Mouse (Mus musculus) lung, embryonic 16.5 days (tissue): Measurements from ENCODE around the gene Derl3. TPM values are rescaled to one million over a fixed set of nuclear protein-coding genes. Genes with fewer than 3 reads are reported as not detected.
A peak's percentile ranks its signal among the peaks of the same experiment; 100 is the strongest.

Experiments
- ATAC-seq: fragments of 200-750 bp; cut with Nextera tagmentation; 2 replicates; pipeline ENCODE4 v1.8.0; 2017; ENCODE audit warnings: low read depth, mild to moderate bottlenecking, moderate library complexity
- H3K27ac ChIP-seq: fragments of 300-500 bp; sonication (generic); 2 replicates; pipeline ENCODE4 v1.5.1; 2014; ENCODE audit warnings: mild to moderate bottlenecking, control low read depth, low read length
- H3K27me3 ChIP-seq: fragments of 300-500 bp; sonication (generic); 2 replicates; pipeline ENCODE4 v1.6.1; 2014; ENCODE audit warnings: low read depth, low read length, mixed read lengths; ENCODE audit not compliant: control insufficient read depth, insufficient read depth
- H3K36me3 ChIP-seq: fragments of 300-500 bp; sonication (generic); 2 replicates; pipeline ENCODE4 v1.6.1; 2014; ENCODE audit warnings: low read length; ENCODE audit not compliant: control insufficient read depth, insufficient read depth
- H3K4me1 ChIP-seq: fragments of 300-500 bp; sonication (generic); replicated peaks from 2 replicates; pipeline ENCODE4 v1.6.1; 2014; ENCODE audit warnings: low read length, mixed read lengths; ENCODE audit not compliant: control insufficient read depth, insufficient read depth
- H3K4me2 ChIP-seq: fragments of 300-500 bp; sonication (generic); 2 replicates; pipeline ENCODE4 v1.6.1; 2014; ENCODE audit warnings: low read depth, low read length, control low read depth
- H3K4me3 ChIP-seq: fragments of 300-500 bp; sonication (generic); 2 replicates; pipeline ENCODE4 v1.5.1; 2014; ENCODE audit warnings: mild to moderate bottlenecking, low read length, control low read depth
- H3K9ac ChIP-seq: fragments of 300-500 bp; sonication (generic); 2 replicates; pipeline ENCODE4 v1.6.1; 2014; ENCODE audit warnings: low read length, control low read depth
- H3K9me3 ChIP-seq: fragments of 300-500 bp; sonication (generic); 2 replicates; pipeline ENCODE4 v1.6.1; 2016; ENCODE audit warnings: low read length; ENCODE audit not compliant: control insufficient read depth
- WGBS: fragments of 180-500 bp; shearing (Covaris S2); extraction: QIAGEN DNeasy Blood & Tissue Kit; methylation state at CpG from one replicate; pipeline ENCODE4 v1.1.7; 2014; 5-methylcytosine and 5-hydroxymethylcytosine counted together
- polyA plus RNA-seq: library from polyadenylated mRNA; unstranded; fragments of >200 nt; fragmentation: Nextera tagmentation; extraction: Ambion mirVana; gene quantifications from 2 replicates; pipeline ENCODE4 v1.2.1, GENCODE M21; 2015

Gene Derl3
- polyA plus RNA-seq, 1 experiment from 2014 or later, result 2.3 TPM

DNA sequence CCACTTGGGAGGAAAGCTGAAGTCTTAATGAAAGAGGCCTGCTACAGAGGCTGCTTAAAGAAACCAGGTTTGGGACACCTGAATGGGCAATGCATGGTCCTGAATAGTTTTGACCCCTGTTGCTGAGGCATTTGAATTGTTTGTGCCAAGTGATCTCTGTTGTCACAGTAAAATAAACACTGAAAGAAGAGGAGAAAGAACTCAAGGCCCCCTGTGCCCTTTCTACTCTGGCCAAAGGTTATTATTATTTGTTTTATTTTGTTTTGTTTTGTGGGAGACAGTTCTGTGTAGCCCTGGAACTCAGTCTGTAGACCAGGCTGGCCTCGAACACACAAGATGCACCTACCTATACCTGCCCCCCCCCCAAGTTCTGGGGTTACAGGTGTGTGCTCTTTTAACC lies 41.8 kb downstream of the Derl3 start:
- H3K27me3 ChIP-seq, result peaks cover 14% of the 10 kb centered on the region
- no peaks in the 10 kb centered on the region for H3K9me3 ChIP-seq
- ATAC-seq, result no peak
- WGBS, result 36% methylated on average over 1 of the region's 1 CpGs
- H3K27ac ChIP-seq, result no peak overlapping the region
- peaks cover 31% of the 10 kb centered on the region for H3K4me1 ChIP-seq
- H3K36me3 ChIP-seq, result no peaks in the 10 kb centered on the region
- H3K4me2 ChIP-seq, result no peak overlapping the region
- no peak overlapping the region for H3K9ac ChIP-seq
- H3K4me3 ChIP-seq, result peak overlapping the region; percentile 56; the same call in 1 of the 2 replicates

DNA sequence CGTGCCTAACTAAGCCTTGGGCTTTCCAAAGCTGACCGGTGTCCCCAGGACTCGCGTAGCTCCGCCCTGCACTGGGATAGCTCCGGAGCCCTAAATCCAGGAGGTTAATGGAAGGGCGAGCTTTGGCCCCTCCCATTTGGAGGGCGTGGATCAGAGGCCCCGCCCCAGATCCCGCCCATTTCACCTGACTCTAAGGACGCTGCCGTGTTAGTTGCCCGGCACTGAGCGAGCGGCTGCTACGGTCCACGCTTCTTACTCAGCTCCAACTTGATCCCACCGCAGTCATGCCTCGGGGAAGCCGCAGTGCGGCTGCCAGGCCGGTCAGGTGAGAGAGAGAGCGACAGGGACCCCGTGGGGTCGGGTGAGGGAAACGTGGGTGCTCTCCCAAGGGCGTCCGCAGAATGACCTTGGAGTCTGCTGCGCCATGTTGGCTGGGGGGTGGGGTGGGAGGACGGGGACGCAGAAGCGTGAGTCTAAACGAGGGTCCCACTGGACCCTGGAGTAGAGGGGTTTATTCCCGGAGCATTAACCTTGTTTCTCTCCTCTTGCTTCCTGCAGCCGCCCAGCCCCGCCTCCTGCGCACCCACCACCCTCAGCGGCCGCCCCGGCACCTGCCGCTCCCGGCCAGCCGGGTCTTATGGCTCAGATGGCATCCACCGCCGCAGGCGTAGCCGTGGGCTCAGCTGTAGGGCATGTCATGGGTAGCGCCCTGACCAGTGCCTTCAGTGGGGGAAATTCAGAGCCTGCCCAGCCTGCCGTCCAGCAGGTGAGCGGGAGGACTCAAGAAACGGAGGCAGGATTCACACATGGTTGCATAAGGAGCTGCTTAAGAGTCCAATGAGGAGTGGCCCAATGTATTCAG lies 42.7 kb downstream of the Derl3 start, which contains the start of gene Mmp11:
Gene Mmp11 (minus strand): TSS at position 817 of the 862 bp plus-strand sequence.
- H3K4me1 ChIP-seq, result peaks cover 22% of the 10 kb centered on the region
- peak within 1 kb of the TSS; percentile 57 for H3K9ac ChIP-seq
- peaks cover 14% of the 10 kb centered on the region for H3K27me3 ChIP-seq
- 2% methylated on average over 51 of the region's 51 CpGs for WGBS
- no peak within 1 kb of the TSS for H3K27ac ChIP-seq
- H3K9me3 ChIP-seq, result no peaks in the 10 kb centered on the region
- peak within 1 kb of the TSS; percentile 64 for H3K4me2 ChIP-seq
- peak; percentile 69 for ATAC-seq
- H3K4me3 ChIP-seq, result peak within 1 kb of the TSS; percentile 56
- no peaks in the 10 kb centered on the region for H3K36me3 ChIP-seq

DNA sequence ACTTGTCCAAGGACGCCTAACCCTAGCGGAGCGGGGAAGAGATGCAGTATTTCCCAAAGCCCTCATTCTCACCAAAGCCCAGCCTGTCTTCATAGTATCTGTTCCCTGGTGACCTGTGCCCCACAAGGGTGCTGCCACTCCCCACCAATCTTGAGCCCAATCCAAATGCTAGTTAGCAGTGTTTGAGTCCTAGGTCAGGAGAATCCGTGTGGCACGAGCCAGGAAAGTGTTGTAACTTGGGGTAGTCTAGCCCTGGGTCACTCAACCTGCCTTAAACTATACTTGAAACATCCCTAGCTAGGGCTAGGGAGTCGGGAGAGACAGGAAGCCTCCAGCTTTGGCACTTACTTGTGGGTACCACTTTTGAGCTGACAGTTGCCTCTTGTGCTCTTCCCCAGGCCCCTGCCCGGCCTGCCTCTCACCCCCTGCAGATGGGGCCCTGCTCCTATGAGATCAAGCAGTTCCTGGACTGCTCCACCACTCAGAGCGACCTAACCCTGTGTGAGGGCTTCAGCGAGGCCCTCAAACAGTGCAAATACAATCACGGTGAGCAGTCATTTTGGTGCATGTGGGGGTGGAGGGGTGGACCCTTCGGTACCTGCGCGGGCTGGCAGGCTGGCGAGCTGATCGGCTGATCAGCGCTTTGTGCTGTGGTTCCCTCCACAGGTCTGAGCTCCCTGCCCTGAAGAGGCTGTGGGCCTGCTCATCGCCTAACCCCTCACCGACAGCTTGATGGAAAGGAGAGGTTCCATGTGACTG lies 43.9 kb downstream of the Derl3 start:
- 42% methylated on average over 18 of the region's 18 CpGs for WGBS
- no peak overlapping the region for H3K4me3 ChIP-seq
- H3K4me2 ChIP-seq, result 0 out of 2 replicates have a peak overlapping the region, but pooled peaks have one; percentile 5
- no peak for ATAC-seq
- no peak overlapping the region for H3K27ac ChIP-seq
- peaks cover 11% of the 10 kb centered on the region for H3K4me1 ChIP-seq
- H3K36me3 ChIP-seq, result no peaks in the 10 kb centered on the region
- peaks cover 10% of the 10 kb centered on the region for H3K27me3 ChIP-seq
- H3K9ac ChIP-seq, result no peak overlapping the region
- no peaks in the 10 kb centered on the region for H3K9me3 ChIP-seq

DNA sequence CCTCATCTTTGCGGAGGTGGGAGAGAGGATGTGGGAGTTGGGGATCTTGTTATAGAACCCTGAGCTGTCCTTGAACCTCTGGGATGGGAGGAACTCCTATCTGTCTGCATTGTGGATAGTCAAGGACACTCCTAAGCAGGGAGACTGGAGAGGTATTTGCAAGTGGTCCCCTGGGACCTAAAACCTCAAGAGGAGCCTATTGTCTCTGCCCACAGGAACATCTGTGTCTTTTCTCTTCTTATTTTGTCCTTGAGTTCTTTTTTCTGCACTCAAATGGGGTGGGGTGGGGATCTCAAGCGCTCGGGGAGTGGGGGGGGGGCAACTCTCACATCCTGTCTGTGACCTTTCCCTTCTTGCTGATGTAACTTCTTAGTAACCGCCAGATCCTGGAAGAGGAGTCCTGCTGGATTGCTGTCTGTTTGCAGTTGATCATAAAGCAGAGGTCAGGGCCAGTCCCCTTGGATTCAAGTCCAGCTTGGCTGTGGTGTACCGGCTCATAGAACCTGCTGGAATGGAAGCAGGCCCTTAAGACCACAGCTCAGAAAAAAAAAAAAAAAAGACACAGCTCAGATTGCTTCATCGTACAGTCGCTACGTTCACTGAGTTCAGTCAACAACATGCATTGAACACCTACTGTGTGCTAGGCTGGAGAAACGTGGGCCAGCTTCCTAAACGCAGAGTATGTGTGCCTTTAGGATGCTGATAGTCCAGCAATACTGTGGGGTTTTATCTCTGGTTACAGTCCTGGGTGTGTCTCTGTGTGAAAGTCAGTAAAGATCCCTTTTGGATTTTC lies 44.8 kb downstream of the Derl3 start:
- ATAC-seq, result no peak
- Histone ChIP-seq H3K4me1 (peaks cover 8% of the 10 kb centered on the region), H3K36me3 (no peaks in the 10 kb centered on the region), H3K4me3 (no peak overlapping the region), H3K27me3 (peaks cover 10% of the 10 kb centered on the region), H3K9ac (no peak overlapping the region), H3K4me2 (no peak overlapping the region), H3K27ac (no peak overlapping the region), H3K9me3 (no peaks in the 10 kb centered on the region)
- 53% methylated on average over 10 of the region's 10 CpGs for WGBS

DNA sequence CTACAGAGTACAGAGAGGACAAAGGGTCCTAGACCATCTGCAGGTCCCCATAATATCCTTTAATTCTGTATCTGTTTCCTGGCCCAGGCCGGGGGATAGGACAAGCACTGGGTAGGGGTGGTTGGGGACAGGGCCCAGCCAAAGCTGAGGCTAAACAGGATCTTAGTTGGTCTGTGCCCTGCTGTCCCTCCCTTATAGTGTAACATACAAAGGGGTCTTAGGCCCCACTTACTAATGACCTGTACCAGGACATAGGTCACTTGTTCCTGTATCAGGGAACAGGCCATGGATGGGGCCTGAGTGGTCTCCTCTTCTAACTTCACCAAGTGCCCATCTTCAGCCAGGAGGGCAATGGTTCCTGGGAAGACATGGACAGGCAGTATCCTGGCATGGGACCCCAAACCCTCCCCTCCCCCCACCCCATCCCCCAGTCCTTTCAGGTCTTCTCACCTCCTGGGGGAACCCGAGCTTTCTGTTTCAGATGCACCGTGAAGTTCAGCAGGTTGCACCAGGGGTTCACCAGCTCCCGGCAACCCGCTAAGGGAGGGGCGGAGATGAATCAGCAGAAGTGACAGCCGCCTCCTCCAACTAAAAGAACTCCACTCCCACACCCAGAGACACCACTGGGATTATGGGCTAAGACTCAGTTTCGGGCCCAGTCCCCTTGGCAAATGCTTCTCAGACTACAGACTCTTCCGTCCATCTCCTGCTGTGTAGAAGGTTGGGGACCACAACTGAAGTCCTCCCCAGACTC lies 46.4 kb downstream of the Derl3 start:
- Histone ChIP-seq H3K27me3 (peaks cover 10% of the 10 kb centered on the region), H3K9ac (no peak overlapping the region), H3K4me3 (no peak overlapping the region), H3K36me3 (no peaks in the 10 kb centered on the region), H3K27ac (no peak overlapping the region), H3K4me2 (no peak overlapping the region), H3K9me3 (no peaks in the 10 kb centered on the region), H3K4me1 (peaks cover 13% of the 10 kb centered on the region)
- ATAC-seq, result no peak
- WGBS, result 64% methylated on average over 9 of the region's 9 CpGs

DNA sequence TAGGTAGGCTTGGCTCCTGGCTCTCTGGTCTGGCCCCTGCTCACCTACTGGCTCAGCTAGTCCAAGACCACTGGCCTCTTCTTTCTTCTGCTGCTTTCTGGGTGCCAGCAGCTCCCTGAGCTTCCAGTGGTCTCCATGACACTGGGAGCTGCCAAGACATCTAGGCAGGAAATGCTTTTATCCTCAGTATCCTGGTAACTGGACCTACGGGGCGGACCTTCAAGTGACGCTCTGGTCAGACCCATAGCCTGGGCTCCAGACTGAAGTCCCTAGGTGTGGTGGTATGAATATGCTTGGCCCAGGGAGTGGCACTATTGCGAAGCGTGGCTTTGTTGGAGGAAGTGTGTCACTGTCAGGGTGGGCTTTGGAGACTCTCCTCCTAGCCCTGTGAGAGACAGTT lies 47.3 kb downstream of the Derl3 start, which contains the start of gene Gm867:
Gene Gm867 (minus strand): TSS at position 153 of the 400 bp plus-strand sequence.
- ATAC-seq, result no peak
- Histone ChIP-seq H3K27me3 (peaks cover 9% of the 10 kb centered on the region), H3K4me3 (no peak within 1 kb of the TSS), H3K9ac (no peak within 1 kb of the TSS), H3K36me3 (no peaks in the 10 kb centered on the region), H3K9me3 (no peaks in the 10 kb centered on the region), H3K4me2 (no peak within 1 kb of the TSS), H3K27ac (no peak within 1 kb of the TSS), H3K4me1 (peaks cover 15% of the 10 kb centered on the region)
- WGBS, result 80% methylated on average over 5 of the region's 5 CpGs

DNA sequence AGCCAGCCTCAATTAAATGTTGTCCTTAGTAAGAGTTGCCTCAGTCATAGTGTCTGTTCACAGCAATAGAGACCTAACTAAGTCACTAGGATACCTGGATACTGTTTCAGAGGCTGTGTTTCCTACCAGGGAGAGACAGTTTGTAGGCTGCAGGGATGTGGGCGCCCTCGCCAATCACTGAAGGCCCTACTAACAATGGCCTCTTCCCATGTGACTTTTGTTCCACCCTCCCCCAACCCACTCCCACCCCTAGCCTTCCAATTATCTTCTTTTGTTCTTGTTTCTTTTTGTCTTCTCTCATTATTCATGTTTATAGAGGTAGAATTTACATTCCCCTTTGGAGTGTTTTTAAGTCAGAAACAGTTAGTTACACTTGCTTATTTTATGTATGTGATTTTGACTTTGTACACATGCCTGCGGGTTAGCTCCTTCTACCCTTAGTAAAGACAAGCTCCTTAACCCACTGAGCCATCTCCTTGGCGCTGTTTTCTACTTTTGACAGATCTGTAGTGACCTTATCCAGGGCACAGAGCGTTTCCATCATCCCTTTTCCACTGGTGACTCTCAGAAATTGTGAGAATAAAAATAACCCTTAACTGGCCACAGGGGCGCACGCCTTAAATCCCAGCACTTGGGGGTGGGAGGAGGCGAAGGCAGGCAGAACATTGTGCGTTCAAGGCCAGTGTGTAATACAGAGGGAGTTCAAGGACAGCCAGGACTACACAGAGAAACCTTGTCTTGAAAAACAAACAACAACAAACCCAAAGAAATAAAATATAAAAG lies 48.0 kb downstream of the Derl3 start:
- Histone ChIP-seq H3K4me2 (no peak overlapping the region), H3K4me1 (peaks cover 14% of the 10 kb centered on the region), H3K27me3 (peaks cover 6% of the 10 kb centered on the region), H3K36me3 (no peaks in the 10 kb centered on the region), H3K4me3 (no peak overlapping the region), H3K27ac (no peak overlapping the region), H3K9ac (no peak overlapping the region), H3K9me3 (no peaks in the 10 kb centered on the region)
- 68% methylated on average over 9 of the region's 9 CpGs for WGBS
- ATAC-seq, result no peak
